7 mouse cellular contexts compared by ENCODE assay signal in the genomic region with DNA sequence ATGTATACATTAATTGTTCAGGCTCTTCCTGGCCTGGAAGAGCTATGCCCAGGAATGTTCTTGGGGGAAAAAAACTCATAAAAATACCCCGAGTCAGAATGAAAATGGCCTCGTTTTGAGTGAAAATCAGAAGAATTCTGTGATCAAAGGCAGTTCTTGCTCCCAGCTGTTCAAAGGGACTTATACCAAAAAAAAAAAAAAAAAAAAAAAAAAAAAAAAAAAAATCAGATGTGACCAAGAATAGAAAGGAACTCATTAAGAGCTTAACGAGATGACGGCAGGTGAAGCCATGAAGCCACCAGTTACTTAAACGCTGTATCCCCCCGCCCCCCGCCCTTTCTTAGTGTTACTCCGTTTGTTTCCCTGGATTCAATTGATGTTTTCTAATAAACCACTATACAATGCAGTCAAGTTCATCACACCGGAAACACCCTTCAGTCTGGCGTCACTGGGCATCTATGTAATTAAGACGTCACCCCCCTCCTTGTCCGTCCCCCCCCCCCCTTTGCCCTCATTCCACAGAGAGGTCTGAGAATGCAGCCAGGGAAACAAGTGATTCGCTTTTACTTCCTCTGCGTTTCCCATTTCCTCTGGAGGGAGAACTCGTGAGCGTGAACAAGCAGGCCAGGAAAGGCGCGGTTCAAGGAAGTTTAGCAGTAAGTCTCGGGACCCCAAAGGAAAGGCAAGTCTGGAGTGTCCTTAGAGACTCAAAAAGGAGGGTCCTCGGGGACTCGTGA.
DNase-seq lines count a peak whose midpoint lies in the region; ATAC-seq lines count a peak whose summit lies in the region.

No protein-coding gene starts in this region.

- 30% methylated on average over 21 of the region's 21 CpGs for WGBS in embryonic facial prominence, embryonic 12.5 days
- WGBS in heart, embryonic 11.5 days (ENCODE audit: insufficient replicate concordance), result 50% methylated on average over 20 of the region's 21 CpGs
- WGBS in kidney, embryonic 14.5 days, result 41% methylated on average over 20 of the region's 21 CpGs

- H3K27me3 ChIP-seq in embryonic facial prominence, embryonic 12.5 days, result no peaks in the 10 kb centered on the region
- H3K27me3 ChIP-seq in heart, embryonic 11.5 days (ENCODE audit: control insufficient read depth, insufficient read depth, low read length), result no peaks in the 10 kb centered on the region
- H3K27me3 ChIP-seq in kidney, embryonic 14.5 days (ENCODE audit: control insufficient read depth, insufficient read depth, low read length), result no peaks in the 10 kb centered on the region

- H3K9me3 ChIP-seq in embryonic facial prominence, embryonic 12.5 days, result no peaks in the 10 kb centered on the region
- no peaks in the 10 kb centered on the region for H3K9me3 ChIP-seq in heart, embryonic 11.5 days (replicated peaks; ENCODE audit: control insufficient read depth, low read length)
- H3K9me3 ChIP-seq in kidney, embryonic 14.5 days (ENCODE audit: control insufficient read depth, low read length), result no peaks in the 10 kb centered on the region

- ATAC-seq in embryonic facial prominence, embryonic 12.5 days (ENCODE audit: insufficient number of reproducible peaks, insufficient read depth, low FRiP score, low TSS enrichment), result no peak
- ATAC-seq in heart, embryonic 11.5 days (replicated peaks; ENCODE audit: insufficient number of reproducible peaks, low FRiP score, low TSS enrichment), result 0 out of 2 replicates have a peak, but pooled peaks have one; percentile 39
- ATAC-seq in kidney, embryonic 14.5 days (ENCODE audit: low FRiP score, low TSS enrichment), result no peak
- ATAC-seq in frontal cortex, adult (ENCODE audit: low TSS enrichment), result no peak

- H3K4me3 ChIP-seq in embryonic facial prominence, embryonic 12.5 days, result peak overlapping the region; percentile 10; the same call in 1 of the 2 replicates
- 0 out of 2 replicates have a peak overlapping the region, but pooled peaks have one; percentile 2 for H3K4me3 ChIP-seq in heart, embryonic 11.5 days (ENCODE audit: low read depth, low read length)
- no peak overlapping the region for H3K4me3 ChIP-seq in kidney, embryonic 14.5 days (ENCODE audit: low read length)

- DNase-seq in mesoderm, embryonic 11.5 days (ENCODE audit: low read depth, low spot score), result peak; percentile 30
- no peak for DNase-seq in cerebellum, adult 11-12 months
- no peak for DNase-seq in left cerebral cortex, adult 18-20 months (ENCODE audit: low spot score in 2 of 2)

- peaks cover 8% of the 10 kb centered on the region; the same call in 1 of the 2 replicates for H3K4me1 ChIP-seq in embryonic facial prominence, embryonic 12.5 days
- H3K4me1 ChIP-seq in heart, embryonic 11.5 days (ENCODE audit: control insufficient read depth, insufficient read depth, low read length), result 0 out of 2 replicates have a peak, but pooled peaks cover 4% of the 10 kb centered on the region
- no peaks in the 10 kb centered on the region for H3K4me1 ChIP-seq in kidney, embryonic 14.5 days (ENCODE audit: control insufficient read depth, insufficient read depth, low read length)

- peak overlapping the region; percentile 36 for H3K4me2 ChIP-seq in embryonic facial prominence, embryonic 12.5 days (replicated peaks)
- peak overlapping the region; percentile 39 for H3K4me2 ChIP-seq in heart, embryonic 11.5 days
- peak overlapping the region; percentile 24 for H3K4me2 ChIP-seq in kidney, embryonic 14.5 days (replicated peaks; ENCODE audit: low read depth, low read length)

- H3K9ac ChIP-seq in embryonic facial prominence, embryonic 12.5 days, result no peak overlapping the region
- no peak overlapping the region for H3K9ac ChIP-seq in heart, embryonic 11.5 days (ENCODE audit: low read depth, low read length)
- H3K9ac ChIP-seq in kidney, embryonic 14.5 days (ENCODE audit: low read depth, low read length), result no peak overlapping the region

- no peak overlapping the region for H3K27ac ChIP-seq in embryonic facial prominence, embryonic 12.5 days
- H3K27ac ChIP-seq in heart, embryonic 11.5 days (ENCODE audit: low read depth, low read length), result no peak overlapping the region
- H3K27ac ChIP-seq in kidney, embryonic 14.5 days (ENCODE audit: low read depth, low read length), result no peak overlapping the region

- H3K36me3 ChIP-seq in embryonic facial prominence, embryonic 12.5 days, result no peaks in the 10 kb centered on the region
- H3K36me3 ChIP-seq in heart, embryonic 11.5 days (ENCODE audit: control insufficient read depth, insufficient read depth, low read length), result no peaks in the 10 kb centered on the region
- H3K36me3 ChIP-seq in kidney, embryonic 14.5 days (ENCODE audit: control insufficient read depth, insufficient read depth, low read length), result no peaks in the 10 kb centered on the region
